Mouse (Mus musculus) heart, embryonic 15.5 days (tissue): ENCODE measurements around the gene Trmt112. TPM values are rescaled to one million over a fixed set of nuclear protein-coding genes. Genes with fewer than 3 reads are reported as not detected.
A peak's percentile ranks its signal among the peaks of the same experiment; 100 is the strongest.

Source experiments
- ATAC-seq: fragments of 200-750 bp; cut with Nextera tagmentation; replicated peaks from 2 replicates; pipeline ENCODE4 v1.8.0; 2017; ENCODE audit warnings: low read depth, moderate TSS enrichment; ENCODE audit not compliant: insufficient number of reproducible peaks, insufficient read depth, low FRiP score
- H3K27ac ChIP-seq: fragments of 300-500 bp; sonication (generic); 2 replicates; pipeline ENCODE4 v1.5.1; 2015; ENCODE audit warnings: mild to moderate bottlenecking, inconsistent platforms
- H3K27me3 ChIP-seq: fragments of 300-500 bp; sonication (generic); 2 replicates; pipeline ENCODE4 v1.6.1; 2015; ENCODE audit warnings: inconsistent platforms
- H3K36me3 ChIP-seq: fragments of 300-500 bp; sonication (generic); 2 replicates; pipeline ENCODE4 v1.6.1; 2015; ENCODE audit warnings: mild to moderate bottlenecking, inconsistent platforms
- H3K4me1 ChIP-seq: fragments of 300-500 bp; sonication (generic); replicated peaks from 2 replicates; pipeline ENCODE4 v1.6.1; 2015; ENCODE audit warnings: inconsistent platforms
- H3K4me2 ChIP-seq: fragments of 300-500 bp; sonication (generic); 2 replicates; pipeline ENCODE4 v1.6.1; 2015; ENCODE audit warnings: inconsistent platforms, mild to moderate bottlenecking, moderate library complexity
- H3K4me3 ChIP-seq: fragments of 300-500 bp; sonication (generic); 2 replicates; pipeline ENCODE4 v1.5.1; 2015; ENCODE audit warnings: mild to moderate bottlenecking, inconsistent platforms
- H3K9ac ChIP-seq: fragments of 300-500 bp; sonication (generic); 2 replicates; pipeline ENCODE4 v1.6.1; 2015; ENCODE audit warnings: mild to moderate bottlenecking, inconsistent platforms
- H3K9me3 ChIP-seq: fragments of 300-500 bp; sonication (generic); replicated peaks from 2 replicates; pipeline ENCODE4 v1.6.1; 2016; ENCODE audit warnings: inconsistent platforms
- WGBS: fragments of 180-500 bp; shearing (Covaris S2); methylation state at CpG from one replicate; pipeline ENCODE4 v1.1.7; 2015; ENCODE audit warnings: mixed read lengths; 5-methylcytosine and 5-hydroxymethylcytosine counted together
- microRNA-seq: library from miRNA; unstranded; fragments of <30 nt; microRNA quantifications from one replicate; pipeline ENCODE4, GENCODE M21; 2016
- polyA plus RNA-seq: library from polyadenylated mRNA; unstranded; fragments of >200 nt; fragmentation: Nextera tagmentation; extraction: Ambion mirVana; gene quantifications from 2 replicates; pipeline ENCODE4 v1.2.1, GENCODE M21; 2015

Gene Trmt112
- polyA plus RNA-seq, 1 experiment from 2014 or later: 72.8 TPM

DNA sequence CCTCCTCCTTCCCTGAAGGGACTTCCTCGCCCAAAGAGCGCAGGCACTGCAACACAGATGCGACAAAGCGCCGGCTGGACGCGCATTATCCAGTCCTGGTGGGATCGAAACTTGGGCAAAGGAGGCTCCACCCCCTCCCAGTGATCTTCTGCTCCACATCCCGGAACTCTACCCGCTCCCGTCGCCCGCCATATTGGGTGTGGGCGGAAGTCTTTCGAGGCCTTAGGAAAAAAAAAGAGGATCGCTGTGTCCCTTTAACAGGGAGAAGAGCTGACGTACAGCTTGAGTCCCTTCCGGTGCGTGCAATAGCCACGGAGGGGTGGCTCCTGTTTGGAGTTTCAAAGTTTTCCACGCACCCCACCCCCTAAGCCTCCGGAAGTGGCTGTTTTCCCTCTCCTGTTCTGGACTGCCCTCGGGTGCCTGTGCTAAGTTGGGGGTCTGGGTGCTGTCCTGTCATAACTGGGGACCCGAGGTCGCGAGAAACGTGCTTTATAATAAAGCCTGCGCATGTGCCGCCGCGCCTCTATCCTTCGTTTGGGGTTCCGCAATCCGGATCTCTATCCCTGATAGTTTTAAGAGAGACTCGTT, 42.0 kb downstream of the Trmt112 start:
- Histone ChIP-seq H3K4me2 (peak overlapping the region; percentile 83), H3K9ac (peak overlapping the region; percentile 83), H3K27me3 (no peaks in the 10 kb centered on the region), H3K4me1 (peaks cover 49% of the 10 kb centered on the region), H3K27ac (peak overlapping the region; percentile 99), H3K36me3 (peaks cover 17% of the 10 kb centered on the region; the same call in 1 of the 2 replicates), H3K9me3 (no peaks in the 10 kb centered on the region), H3K4me3 (peak overlapping the region; percentile 70)
- ATAC-seq: peak; percentile 74
- under 1% methylated on average over 35 of the region's 35 CpGs for WGBS

DNA sequence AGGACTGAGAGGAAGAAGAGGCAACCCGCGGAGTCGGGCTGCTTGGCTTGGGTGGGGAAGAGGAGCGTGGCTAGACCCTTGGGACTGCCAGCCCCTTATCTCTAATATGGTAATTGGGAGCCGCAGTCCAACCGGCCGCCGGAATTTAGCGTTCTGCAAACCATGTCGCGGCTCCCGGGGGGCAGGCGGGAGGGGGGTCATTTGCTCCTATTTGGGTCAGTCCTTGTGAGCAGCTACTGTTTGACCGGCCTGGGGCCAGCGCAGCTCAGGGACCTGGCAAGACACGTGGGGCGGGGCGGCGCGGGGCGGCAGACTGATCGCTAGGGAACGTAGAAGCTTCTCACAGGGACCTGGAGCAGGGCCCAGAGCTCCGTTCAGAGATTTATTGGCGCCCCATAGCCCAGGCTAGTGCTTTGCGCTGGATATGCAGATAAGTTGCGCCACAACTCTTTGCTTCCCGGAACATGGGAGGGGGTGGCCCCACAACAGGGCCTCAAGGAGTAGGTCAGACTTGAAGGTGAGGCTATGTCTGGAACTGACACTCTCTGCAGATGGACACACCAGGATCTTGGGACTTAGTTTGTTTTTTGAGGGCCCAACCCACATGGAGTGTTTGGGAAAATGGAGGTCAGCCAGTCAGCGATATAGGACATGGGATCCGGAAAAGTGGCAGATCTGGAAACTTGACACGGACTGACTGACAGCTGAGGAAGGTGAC, 42.7 kb downstream of the Trmt112 start:
- ATAC-seq: peak; percentile 57
- Histone ChIP-seq H3K9ac (peak overlapping the region; percentile 83), H3K27ac (peak overlapping the region; percentile 99), H3K9me3 (no peaks in the 10 kb centered on the region), H3K4me1 (peaks cover 50% of the 10 kb centered on the region), H3K27me3 (no peaks in the 10 kb centered on the region), H3K4me3 (peak overlapping the region; percentile 70), H3K36me3 (peaks cover 18% of the 10 kb centered on the region; the same call in 1 of the 2 replicates), H3K4me2 (peak overlapping the region; percentile 83)
- WGBS: 1% methylated on average over 31 of the region's 31 CpGs

DNA sequence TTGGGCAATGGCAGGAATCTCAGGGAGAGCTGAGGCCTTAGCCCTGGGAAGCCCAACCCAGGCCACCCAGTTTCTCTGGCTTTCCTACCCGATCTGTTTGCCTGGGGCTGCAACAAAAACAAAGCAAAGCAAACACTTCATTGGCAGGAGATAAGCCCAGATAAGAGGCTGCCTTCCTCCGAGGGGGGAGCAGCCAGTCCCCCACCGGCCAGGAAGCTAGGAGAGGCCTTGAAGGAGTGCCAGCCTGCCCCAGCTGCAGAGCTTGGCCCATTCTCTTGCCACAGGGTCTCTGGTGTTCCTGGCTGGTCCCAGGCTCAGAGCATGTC, 43.2 kb downstream of the Trmt112 start:
- peak overlapping the region; percentile 70 for H3K4me3 ChIP-seq
- H3K9ac ChIP-seq: peak overlapping the region; percentile 83; the same call in 1 of the 2 replicates
- peak overlapping the region; percentile 83 for H3K4me2 ChIP-seq
- no peaks in the 10 kb centered on the region for H3K27me3 ChIP-seq
- H3K36me3 ChIP-seq: peaks cover 23% of the 10 kb centered on the region; the same call in 1 of the 2 replicates
- H3K27ac ChIP-seq: peak overlapping the region; percentile 99
- ATAC-seq: no peak
- 4% methylated on average over 3 of the region's 3 CpGs for WGBS
- H3K4me1 ChIP-seq: peaks cover 50% of the 10 kb centered on the region
- H3K9me3 ChIP-seq: no peaks in the 10 kb centered on the region

DNA sequence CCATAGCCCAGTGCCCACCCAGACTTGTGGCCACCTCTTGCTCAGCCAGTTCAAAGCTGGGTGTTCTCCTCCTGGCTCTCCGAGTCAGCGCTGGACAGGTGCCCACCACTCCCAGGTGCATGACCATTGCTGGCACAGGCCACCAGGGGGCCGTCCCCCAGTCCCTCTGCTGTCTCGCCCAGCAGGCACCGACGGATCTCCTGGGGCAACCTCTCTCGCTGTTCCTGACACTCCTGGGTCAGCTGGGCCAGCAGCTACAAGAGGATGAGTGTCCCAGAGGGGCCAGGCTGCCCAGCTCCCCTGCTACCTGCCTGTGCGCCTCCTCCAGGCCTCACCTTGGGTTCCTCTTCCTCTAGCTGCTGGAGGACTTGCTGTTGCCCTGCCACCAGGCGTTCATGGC, 44.5 kb downstream of the Trmt112 start:
- no peak overlapping the region for H3K4me3 ChIP-seq
- WGBS: 56% methylated on average over 9 of the region's 9 CpGs

DNA sequence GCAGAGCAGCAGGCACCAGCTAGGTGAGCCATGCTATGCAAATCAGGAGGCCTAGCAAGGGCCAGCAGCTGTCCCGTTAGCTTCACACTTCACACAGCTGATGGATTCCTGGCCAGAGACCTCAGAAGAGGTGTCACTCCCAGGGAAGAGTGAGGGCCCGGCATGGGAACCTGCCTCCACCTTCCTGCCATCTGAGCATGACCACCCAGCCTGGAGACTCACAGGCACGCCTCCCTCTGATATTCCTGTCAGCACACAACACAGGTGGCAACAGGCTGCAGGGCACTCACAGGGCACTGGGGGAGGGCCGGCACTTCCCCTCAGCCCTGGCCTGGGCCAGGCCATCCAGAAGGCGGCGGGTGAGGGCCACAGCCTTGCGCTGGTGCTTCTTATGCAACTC, 45.9 kb downstream of the Trmt112 start:
- Histone ChIP-seq H3K4me2 (0 out of 2 replicates have a peak overlapping the region, but pooled peaks have one; percentile 5), H3K36me3 (peaks cover 49% of the 10 kb centered on the region; the same call in 1 of the 2 replicates), H3K9me3 (no peaks in the 10 kb centered on the region), H3K27ac (peak overlapping the region; percentile 45), H3K9ac (0 out of 2 replicates have a peak overlapping the region, but pooled peaks have one; percentile 14), H3K4me3 (no peak overlapping the region), H3K4me1 (peaks cover 43% of the 10 kb centered on the region), H3K27me3 (no peaks in the 10 kb centered on the region)
- ATAC-seq: no peak; the same call in 1 of the 2 replicates
- WGBS: 40% methylated on average over 7 of the region's 7 CpGs

More for the DNA sequence above, 44.5 kb downstream of the Trmt112 start:
- no peak overlapping the region for H3K9ac ChIP-seq
- H3K4me1 ChIP-seq: peaks cover 50% of the 10 kb centered on the region
- H3K27me3 ChIP-seq: no peaks in the 10 kb centered on the region
- H3K9me3 ChIP-seq: no peaks in the 10 kb centered on the region
- no peak for ATAC-seq
- no peak overlapping the region; the same call in 1 of the 2 replicates for H3K27ac ChIP-seq
- no peak overlapping the region for H3K4me2 ChIP-seq
- H3K36me3 ChIP-seq: peaks cover 36% of the 10 kb centered on the region; the same call in 1 of the 2 replicates

DNA sequence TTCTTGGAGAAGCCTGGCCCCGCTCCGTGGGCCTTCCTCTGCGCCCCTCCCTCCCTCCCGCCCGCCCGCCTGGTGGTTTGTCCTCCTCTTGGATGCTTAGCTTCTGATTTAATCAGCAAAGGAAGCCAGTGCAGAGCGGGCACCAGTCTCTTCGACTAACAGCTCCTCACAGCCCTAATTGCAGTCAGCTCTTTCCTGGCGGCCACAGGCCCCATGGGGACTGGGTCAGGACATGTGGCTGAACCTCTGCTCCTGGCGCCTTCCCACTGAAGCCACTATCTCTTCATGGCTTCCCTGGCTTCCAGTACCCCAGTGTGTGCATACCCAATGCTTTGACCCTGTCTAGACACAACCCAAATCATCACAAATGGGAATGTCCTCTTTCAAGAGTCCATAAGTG, 47.0 kb downstream of the Trmt112 start:
- no peaks in the 10 kb centered on the region for H3K27me3 ChIP-seq
- 0 out of 2 replicates have a peak overlapping the region, but pooled peaks have one; percentile 14 for H3K9ac ChIP-seq
- no peak overlapping the region for H3K4me2 ChIP-seq
- 82% methylated on average over 10 of the region's 10 CpGs for WGBS
- peaks cover 43% of the 10 kb centered on the region for H3K4me1 ChIP-seq
- H3K27ac ChIP-seq: no peak overlapping the region
- no peak for ATAC-seq
- no peak overlapping the region for H3K4me3 ChIP-seq
- H3K36me3 ChIP-seq: peaks cover 50% of the 10 kb centered on the region; the same call in 1 of the 2 replicates
- H3K9me3 ChIP-seq: no peaks in the 10 kb centered on the region

Small RNA genes lying within 50 kb of the gene (microRNA-seq; reads per million reads assigned to microRNA genes)
- 2.5 reads per million, percentile 7 among the genes with 10 or more reads in this experiment for gene Mir6990

Other genes with a start within 250 kb of the Trmt112 start
- gene Rps6ka4, start 69.1 kb upstream of the Trmt112 start, polyA plus RNA-seq: 15.3 and 20.4 TPM in 2 replicates
- 0.68 and 1.3 TPM in 2 replicates for gene Ccdc88b, start 51.5 kb upstream of the Trmt112 start, polyA plus RNA-seq
- gene Prdx5, start 408 bp downstream of the Trmt112 start, polyA plus RNA-seq: 302 and 344 TPM in 2 replicates
- gene Esrra, start 12.1 kb downstream of the Trmt112 start, polyA plus RNA-seq: 36.9 and 39.3 TPM in 2 replicates
- gene Catsperz, start 15.7 kb downstream of the Trmt112 start, polyA plus RNA-seq: 1.9 and 3.4 TPM in 2 replicates
- 0.14 and 1.1 TPM in 2 replicates for gene Kcnk4, start 24.8 kb downstream of the Trmt112 start, polyA plus RNA-seq
- gene Bad, start 32.2 kb downstream of the Trmt112 start, polyA plus RNA-seq: 55.6 and 58.1 TPM in 2 replicates
- 20.8 and 27.7 TPM in 2 replicates for gene Gpr137, start 32.8 kb downstream of the Trmt112 start, polyA plus RNA-seq
- gene Ppp1r14b, start 65.3 kb downstream of the Trmt112 start, polyA plus RNA-seq: 136 and 138 TPM in 2 replicates
- 16.4 and 25.3 TPM in 2 replicates for gene Plcb3, start 66.8 kb downstream of the Trmt112 start, polyA plus RNA-seq
- gene Fkbp2, start 70.8 kb downstream of the Trmt112 start, polyA plus RNA-seq: 77.0 and 91.2 TPM in 2 replicates
- gene Vegfb, start 78.0 kb downstream of the Trmt112 start, polyA plus RNA-seq: 133 and 149 TPM in 2 replicates
- 37.9 and 39.1 TPM in 2 replicates for gene Dnajc4, start 82.9 kb downstream of the Trmt112 start, polyA plus RNA-seq
- 29.9 TPM in 2 replicates for gene Nudt22, start 86.4 kb downstream of the Trmt112 start, polyA plus RNA-seq
- 17.4 and 18.0 TPM in 2 replicates for gene Trpt1, start 86.4 kb downstream of the Trmt112 start, polyA plus RNA-seq
- 6.5 and 18.3 TPM in 2 replicates for gene Fermt3, start 109.8 kb downstream of the Trmt112 start, polyA plus RNA-seq
- 168 and 203 TPM in 2 replicates for gene Stip1, start 130.3 kb downstream of the Trmt112 start, polyA plus RNA-seq
- 49.1 and 57.6 TPM in 2 replicates for gene Macrod1, start 147.1 kb downstream of the Trmt112 start, polyA plus RNA-seq
- gene Flrt1, start 196.0 kb downstream of the Trmt112 start, polyA plus RNA-seq: 1.3 and 2.5 TPM in 2 replicates